Mouse (Mus musculus) forebrain, embryonic 10.5 days (tissue): ENCODE data around the gene Metap1d. TPM values are rescaled to one million over a fixed set of nuclear protein-coding genes. Genes with fewer than 3 reads are reported as not detected.
A peak's percentile ranks its signal among the peaks of the same experiment; 100 is the strongest.

Source experiments
- DNase-seq: peaks from one replicate; pipeline ENCODE4 v3.0.0-alpha.2; 2017; ENCODE audit warnings: low spot score; ENCODE audit errors: extremely low spot score
- H3K27ac ChIP-seq: fragments of 300-500 bp; sonication (generic); 2 replicates; pipeline ENCODE4 v1.5.1; 2016; ENCODE audit warnings: mild to moderate bottlenecking
- H3K27me3 ChIP-seq: fragments of 300-500 bp; sonication (generic); 2 replicates; pipeline ENCODE4 v1.6.1; 2016; ENCODE audit warnings: mild to moderate bottlenecking; ENCODE audit not compliant: poor library complexity, severe bottlenecking
- H3K36me3 ChIP-seq: fragments of 300-500 bp; sonication (generic); replicated peaks from 2 replicates; pipeline ENCODE4 v1.6.1; 2016; ENCODE audit warnings: mild to moderate bottlenecking, moderate library complexity
- H3K4me1 ChIP-seq: fragments of 300-500 bp; sonication (generic); 2 replicates; pipeline ENCODE4 v1.6.1; 2016
- H3K4me3 ChIP-seq: fragments of 300-500 bp; sonication (generic); 2 replicates; pipeline ENCODE4 v1.5.1; 2016; ENCODE audit warnings: mild to moderate bottlenecking, moderate library complexity
- H3K9me3 ChIP-seq: fragments of 300-500 bp; sonication (generic); 2 replicates; pipeline ENCODE4 v1.6.1; 2016; ENCODE audit warnings: mild to moderate bottlenecking, moderate library complexity
- WGBS: fragments of 180-500 bp; shearing (Covaris S2); methylation state at CpG from one replicate; pipeline ENCODE4 v1.1.7; 2016; 5-methylcytosine and 5-hydroxymethylcytosine counted together
- polyA plus RNA-seq: library from polyadenylated mRNA; unstranded; fragments of >200 nt; fragmentation: Nextera tagmentation; extraction: Ambion mirVana; gene quantifications from 2 replicates; pipeline ENCODE4 v1.2.1, GENCODE M21; 2016

Metap1d gene
- polyA plus RNA-seq, 1 experiment from 2014 or later = 27.9 TPM

GRCm38 (mm10) chr2:71459659-71460058, 6.6 kb downstream of the Metap1d start:
- Histone ChIP-seq H3K9me3 (no peaks in the 10 kb centered on the region), H3K36me3 (no peaks in the 10 kb centered on the region), H3K27ac (no peak overlapping the region), H3K4me1 (peaks cover 15% of the 10 kb centered on the region), H3K27me3 (no peaks in the 10 kb centered on the region; the same call in 1 of the 2 replicates), H3K4me3 (no peak overlapping the region)
- WGBS = 93% methylated on average over 1 of the region's 1 CpGs
- no peak for DNase-seq

- Histone ChIP-seq H3K36me3 (no peaks in the 10 kb centered on the region), H3K4me1 (peaks cover 21% of the 10 kb centered on the region), H3K27ac (no peak overlapping the region), H3K9me3 (no peaks in the 10 kb centered on the region), H3K4me3 (no peak overlapping the region), H3K27me3 (no peaks in the 10 kb centered on the region; the same call in 1 of the 2 replicates)
- no peak for DNase-seq
- 68% methylated on average over 6 of the region's 6 CpGs for WGBS
Measured at GRCm38 (mm10) chr2:71461139-71461538, 8.1 kb downstream of the Metap1d start.

GRCm38 (mm10) chr2:71461589-71461988, 8.5 kb downstream of the Metap1d start:
- WGBS = 64% methylated on average over 7 of the region's 7 CpGs
- no peaks in the 10 kb centered on the region for H3K9me3 ChIP-seq

GRCm38 (mm10) chr2:71462066-71462465, 9.0 kb downstream of the Metap1d start:
- 85% methylated on average over 4 of the region's 4 CpGs for WGBS
- no peak for DNase-seq
- H3K9me3 ChIP-seq = no peaks in the 10 kb centered on the region
- no peaks in the 10 kb centered on the region for H3K36me3 ChIP-seq
- H3K27me3 ChIP-seq = no peaks in the 10 kb centered on the region; the same call in 1 of the 2 replicates
- H3K27ac ChIP-seq = peak overlapping the region; percentile 21; the same call in 1 of the 2 replicates
- H3K4me1 ChIP-seq = peaks cover 30% of the 10 kb centered on the region
- H3K4me3 ChIP-seq = no peak overlapping the region

More at GRCm38 (mm10) chr2:71461589-71461988, 8.5 kb downstream of the Metap1d start:
- no peak for DNase-seq
- no peaks in the 10 kb centered on the region for H3K36me3 ChIP-seq
- no peaks in the 10 kb centered on the region; the same call in 1 of the 2 replicates for H3K27me3 ChIP-seq
- no peak overlapping the region for H3K27ac ChIP-seq
- peaks cover 25% of the 10 kb centered on the region for H3K4me1 ChIP-seq
- no peak overlapping the region for H3K4me3 ChIP-seq

- Histone ChIP-seq H3K4me1 (peaks cover 32% of the 10 kb centered on the region), H3K27ac (peak overlapping the region; percentile 21), H3K9me3 (no peaks in the 10 kb centered on the region), H3K36me3 (no peaks in the 10 kb centered on the region), H3K27me3 (no peaks in the 10 kb centered on the region; the same call in 1 of the 2 replicates), H3K4me3 (no peak overlapping the region)
- no peak for DNase-seq
- WGBS = 73% methylated on average over 3 of the region's 3 CpGs
Measured at GRCm38 (mm10) chr2:71462553-71462952, 9.5 kb downstream of the Metap1d start.

- no peak for DNase-seq
- H3K9me3 ChIP-seq = no peaks in the 10 kb centered on the region
- H3K36me3 ChIP-seq = no peaks in the 10 kb centered on the region
- H3K4me3 ChIP-seq = no peak overlapping the region
- H3K27me3 ChIP-seq = no peaks in the 10 kb centered on the region
- peak overlapping the region; percentile 56 for H3K27ac ChIP-seq
- H3K4me1 ChIP-seq = peaks cover 23% of the 10 kb centered on the region
- 12% methylated on average over 5 of the region's 6 CpGs for WGBS
Measured at GRCm38 (mm10) chr2:71466103-71466502, 13.0 kb downstream of the Metap1d start.

GRCm38 (mm10) chr2:71466861-71467450, 13.9 kb downstream of the Metap1d start:
- DNase-seq = no peak
- Histone ChIP-seq H3K4me1 (peaks cover 23% of the 10 kb centered on the region), H3K27me3 (no peaks in the 10 kb centered on the region), H3K36me3 (no peaks in the 10 kb centered on the region), H3K27ac (0 out of 2 replicates have a peak overlapping the region, but pooled peaks have one; percentile 31), H3K4me3 (no peak overlapping the region), H3K9me3 (no peaks in the 10 kb centered on the region)
- WGBS = 65% methylated on average over 11 of the region's 11 CpGs

- WGBS = 88% methylated on average over 6 of the region's 6 CpGs
- Histone ChIP-seq H3K4me3 (no peak overlapping the region), H3K27ac (no peak overlapping the region), H3K36me3 (no peaks in the 10 kb centered on the region), H3K27me3 (no peaks in the 10 kb centered on the region), H3K4me1 (peaks cover 35% of the 10 kb centered on the region), H3K9me3 (no peaks in the 10 kb centered on the region)
- no peak for DNase-seq
Measured at GRCm38 (mm10) chr2:71471094-71471493, 18.0 kb downstream of the Metap1d start.

- 71% methylated on average over 7 of the region's 7 CpGs for WGBS
- H3K27ac ChIP-seq = no peak overlapping the region
- no peak for DNase-seq
Measured at GRCm38 (mm10) chr2:71473830-71474229, 20.8 kb downstream of the Metap1d start.

GRCm38 (mm10) chr2:71474345-71474744, 21.3 kb downstream of the Metap1d start:
- Histone ChIP-seq H3K27ac (no peak overlapping the region), H3K27me3 (no peaks in the 10 kb centered on the region), H3K4me1 (peaks cover 24% of the 10 kb centered on the region), H3K36me3 (peaks cover 5% of the 10 kb centered on the region; the same call in 1 of the 2 replicates), H3K4me3 (no peak overlapping the region), H3K9me3 (peaks cover 5% of the 10 kb centered on the region; the same call in 1 of the 2 replicates)
- no peak for DNase-seq
- 57% methylated on average over 7 of the region's 7 CpGs for WGBS

More at GRCm38 (mm10) chr2:71473830-71474229, 20.8 kb downstream of the Metap1d start:
- peaks cover 22% of the 10 kb centered on the region for H3K4me1 ChIP-seq
- no peaks in the 10 kb centered on the region for H3K27me3 ChIP-seq
- H3K4me3 ChIP-seq = no peak overlapping the region
- peaks cover 5% of the 10 kb centered on the region; the same call in 1 of the 2 replicates for H3K36me3 ChIP-seq
- peaks cover 5% of the 10 kb centered on the region; the same call in 1 of the 2 replicates for H3K9me3 ChIP-seq

GRCm38 (mm10) chr2:71475311-71475710, 22.2 kb downstream of the Metap1d start:
- Histone ChIP-seq H3K27me3 (no peaks in the 10 kb centered on the region), H3K4me3 (no peak overlapping the region), H3K4me1 (peaks cover 34% of the 10 kb centered on the region), H3K9me3 (peaks cover 5% of the 10 kb centered on the region; the same call in 1 of the 2 replicates), H3K27ac (0 out of 2 replicates have a peak overlapping the region, but pooled peaks have one; percentile 3), H3K36me3 (peaks cover 5% of the 10 kb centered on the region; the same call in 1 of the 2 replicates)
- 82% methylated on average over 10 of the region's 10 CpGs for WGBS
- no peak for DNase-seq

- no peak overlapping the region for H3K4me3 ChIP-seq
- H3K9me3 ChIP-seq = peaks cover 5% of the 10 kb centered on the region; the same call in 1 of the 2 replicates
- peaks cover 5% of the 10 kb centered on the region; the same call in 1 of the 2 replicates for H3K36me3 ChIP-seq
- H3K27ac ChIP-seq = 0 out of 2 replicates have a peak overlapping the region, but pooled peaks have one; percentile 3
- no peak for DNase-seq
- no peaks in the 10 kb centered on the region for H3K27me3 ChIP-seq
- H3K4me1 ChIP-seq = peaks cover 38% of the 10 kb centered on the region
- WGBS = 82% methylated on average over 4 of the region's 4 CpGs
Measured at GRCm38 (mm10) chr2:71475760-71476159, 22.7 kb downstream of the Metap1d start.

- Histone ChIP-seq H3K9me3 (peaks cover 5% of the 10 kb centered on the region; the same call in 1 of the 2 replicates), H3K4me3 (no peak overlapping the region), H3K36me3 (peaks cover 5% of the 10 kb centered on the region; the same call in 1 of the 2 replicates), H3K27ac (no peak overlapping the region), H3K4me1 (peaks cover 50% of the 10 kb centered on the region), H3K27me3 (no peaks in the 10 kb centered on the region)
- no peak for DNase-seq
Measured at GRCm38 (mm10) chr2:71477787-71478186, 24.7 kb downstream of the Metap1d start.
